Mouse (Mus musculus) layer of hippocampus, adult 2 months (tissue): ENCODE results near the gene Ermap. TPM values are rescaled to one million over a fixed set of nuclear protein-coding genes. Genes with fewer than 3 reads are reported as not detected.
A peak's percentile ranks its signal among the peaks of the same experiment; 100 is the strongest.

Source experiments
- DNase-seq, 2 experiments: peaks; one replicate each; pipeline ENCODE4 v3.0.0; 2022; ENCODE audit warnings: low spot score in 2 of 2
- H3K27ac ChIP-seq: fragments of 200-600 bp; 2 replicates; pipeline ENCODE4 v1.8.1; 2022
- H3K4me3 ChIP-seq: fragments of 200-600 bp; 2 replicates; pipeline ENCODE4 v1.8.1; 2022; ENCODE audit warnings: mild to moderate bottlenecking
- CTCF ChIP-seq: fragments of 200-600 bp; conservative IDR thresholded peaks from 2 replicates; pipeline ENCODE4 v1.8.1; 2022; ENCODE audit warnings: antibody characterized with exemption, mild to moderate bottlenecking, moderate library complexity
- total RNA-seq, 2 experiments: library from RNA; stranded (reverse); gene quantifications; 2 replicates each; pipeline ENCODE4 v1.2.3; 2021

Gene Ermap
- total RNA-seq, 2 experiments from 2014 or later, result 0.32 to 0.44 TPM

GRCm38 (mm10) chr4:119198105-119198504 lies 8.3 kb upstream of the Ermap start:
- DNase-seq, result no peak
- H3K4me3 ChIP-seq, result no peak overlapping the region
- H3K27ac ChIP-seq, result no peak overlapping the region
- TF ChIP-seq CTCF, result no peak

DNA sequence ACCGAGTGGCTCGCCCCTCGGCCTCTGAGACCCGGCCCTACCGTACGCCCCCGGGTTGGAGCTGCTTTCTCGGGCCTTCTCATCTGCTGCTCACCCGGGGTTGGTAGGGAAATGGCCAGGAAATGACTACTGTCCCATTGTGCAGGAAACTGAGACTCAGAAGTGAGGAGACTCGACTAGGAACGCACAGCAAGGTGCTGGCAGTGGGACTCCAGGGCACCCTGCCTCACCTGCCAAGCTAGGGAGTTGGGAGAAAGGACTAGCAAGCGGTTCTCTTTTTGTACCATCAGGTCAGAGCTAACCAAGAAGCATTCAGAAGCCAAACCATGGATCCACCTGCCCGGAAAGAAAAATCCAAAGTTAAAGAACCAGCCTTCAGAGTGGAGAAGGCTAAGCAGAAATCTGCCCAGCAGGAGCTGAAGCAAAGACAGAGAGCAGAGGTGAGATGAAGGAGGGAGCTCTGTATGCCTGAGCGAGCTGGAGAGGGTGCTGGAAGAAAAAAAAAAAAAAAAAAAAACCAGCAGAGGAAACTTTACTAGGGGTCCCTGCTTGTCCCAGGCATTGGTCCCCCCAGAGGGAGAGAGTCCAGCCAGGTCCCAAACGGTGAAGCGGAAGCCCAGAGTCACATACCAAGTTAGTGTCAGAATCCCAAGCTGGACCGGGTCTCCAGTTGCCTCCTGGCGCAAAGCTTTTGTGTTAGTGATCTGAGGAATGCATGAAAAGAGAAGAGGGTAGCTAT lies 5.9 kb upstream of the Ermap start:
- peak overlapping the region; percentile 84 for H3K4me3 ChIP-seq
- no peak for DNase-seq
- H3K27ac ChIP-seq, result peak overlapping the region; percentile 68; the same call in 1 of the 2 replicates
- TF ChIP-seq CTCF, result no peak

GRCm38 (mm10) chr4:119194909-119195581 lies 5.2 kb upstream of the Ermap start, which contains the start of gene Svbp:
Gene Svbp, plus strand, starts transcription at chr4:119195306.
- DNase-seq, result peak; percentile 84 to 87
- peak within 1 kb of the TSS; percentile 68; the same call in 1 of the 2 replicates for H3K27ac ChIP-seq
- H3K4me3 ChIP-seq, result peak within 1 kb of the TSS; percentile 84
- TF ChIP-seq CTCF, result no peak

DNA sequence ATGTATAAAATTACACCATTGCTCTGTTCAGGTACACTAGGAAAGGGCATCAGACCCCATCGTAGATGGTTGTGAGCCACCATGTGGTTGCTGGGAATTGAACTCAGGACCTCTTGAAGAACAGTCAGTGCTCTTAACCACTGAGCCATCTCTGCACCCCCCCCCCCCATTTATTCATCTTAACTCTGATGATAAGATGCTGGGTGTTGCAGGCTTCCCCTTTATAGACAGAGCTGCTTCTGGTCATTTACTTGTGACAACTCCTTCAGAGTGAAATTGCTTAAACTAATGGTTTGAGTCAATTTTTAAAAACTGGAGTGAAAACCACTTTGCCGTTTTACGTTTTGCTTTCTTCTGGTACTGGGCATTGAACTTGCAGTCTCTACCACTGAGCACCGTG lies 2.9 kb upstream of the Ermap start:
- Histone ChIP-seq H3K27ac (no peak overlapping the region), H3K4me3 (no peak overlapping the region)
- no peak for DNase-seq
- TF ChIP-seq CTCF, result no peak

- no peak for TF ChIP-seq CTCF
- DNase-seq, result no peak
- Histone ChIP-seq H3K27ac (no peak overlapping the region), H3K4me3 (no peak overlapping the region)
Observed at GRCm38 (mm10) chr4:119191273-119191672, 1.5 kb upstream of the Ermap start.

DNA sequence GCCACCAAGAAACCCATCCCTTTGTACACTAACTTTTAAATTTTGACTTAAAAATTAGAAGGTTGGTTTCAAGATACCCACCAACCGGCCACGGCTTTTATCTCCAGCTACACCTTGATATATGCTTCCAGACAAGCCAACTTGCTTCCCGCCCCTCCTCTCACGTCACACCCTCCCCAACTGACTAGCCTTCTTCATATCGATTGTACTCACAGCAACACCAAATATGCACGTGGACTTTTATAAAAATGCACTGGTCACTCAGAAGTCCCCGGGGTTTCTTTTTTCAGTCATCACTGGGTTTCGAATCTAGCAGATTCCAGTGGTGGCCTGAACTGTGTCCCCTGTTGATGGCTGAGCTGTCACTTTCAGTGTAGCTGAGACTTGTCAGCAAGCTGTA lies 807 bp upstream of the Ermap start:
- TF ChIP-seq CTCF, result no peak
- no peak for DNase-seq
- H3K27ac ChIP-seq, result no peak overlapping the region
- H3K4me3 ChIP-seq, result no peak overlapping the region

GRCm38 (mm10) chr4:119189392-119189791 lies 419 bp downstream of the Ermap start:
- Histone ChIP-seq H3K4me3 (no peak overlapping the region), H3K27ac (no peak overlapping the region)
- no peak for DNase-seq
- TF ChIP-seq CTCF, result no peak

DNA sequence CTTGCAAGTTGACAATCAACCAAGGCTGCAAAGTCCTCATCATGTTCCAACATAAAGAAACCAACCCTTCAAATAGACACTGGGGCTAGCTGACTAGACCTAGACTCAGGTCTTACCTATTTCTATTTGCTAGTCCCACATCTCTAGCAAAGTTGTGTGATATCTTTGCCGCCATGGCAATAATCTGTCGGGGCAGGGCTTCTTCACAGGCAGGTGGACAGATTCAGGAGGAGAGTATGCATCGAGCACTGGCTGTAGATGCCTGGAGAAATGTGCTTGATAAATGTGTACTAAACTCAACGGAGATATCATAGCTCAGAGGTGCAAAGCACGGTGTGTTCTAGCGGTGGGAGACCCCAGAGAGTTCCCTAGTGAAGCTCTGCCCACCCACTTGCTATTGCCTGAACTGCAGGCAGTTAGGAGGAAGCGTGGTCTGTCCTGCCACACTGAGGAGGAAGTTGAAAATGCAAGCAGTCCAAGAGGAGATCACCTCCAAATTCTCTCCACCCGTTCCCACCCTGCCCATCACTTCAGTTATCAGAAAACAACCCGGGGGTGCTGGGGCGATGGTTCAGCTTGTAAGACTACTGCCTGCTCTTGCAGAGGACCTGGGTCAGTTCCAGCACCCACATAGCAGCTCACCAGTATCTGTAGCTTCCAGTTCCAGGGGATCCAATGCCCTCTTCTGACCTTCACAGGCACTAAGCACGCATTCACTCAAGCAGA lies 1.6 kb downstream of the Ermap start:
- no peak for DNase-seq
- Histone ChIP-seq H3K27ac (no peak overlapping the region), H3K4me3 (no peak overlapping the region)
- peak; percentile 61 for TF ChIP-seq CTCF

GRCm38 (mm10) chr4:119185771-119186170 lies 4.0 kb downstream of the Ermap start:
- TF ChIP-seq CTCF, result no peak
- Histone ChIP-seq H3K27ac (no peak overlapping the region), H3K4me3 (no peak overlapping the region)

DNA sequence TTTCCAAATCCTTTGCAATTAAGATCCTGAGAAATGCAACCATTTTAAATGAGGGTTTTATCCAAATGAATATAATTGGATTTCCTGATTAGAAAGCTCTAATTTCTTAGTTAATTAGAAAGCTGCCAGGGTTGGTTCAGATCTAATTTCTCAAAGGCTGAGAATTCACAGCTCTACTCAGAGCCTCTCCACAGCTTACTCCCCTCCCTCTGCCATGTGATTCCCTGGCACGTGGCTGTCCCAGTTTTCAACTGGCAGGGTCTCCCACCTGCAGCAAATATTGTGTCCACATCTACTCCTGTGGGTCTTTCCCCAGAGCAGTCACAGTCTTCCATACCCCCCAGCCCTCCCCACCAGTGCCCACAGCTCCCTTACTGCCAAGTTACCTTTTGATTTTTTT lies 6.3 kb downstream of the Ermap start:
- H3K27ac ChIP-seq, result no peak overlapping the region
- no peak for DNase-seq
- no peak overlapping the region for H3K4me3 ChIP-seq
- TF ChIP-seq CTCF, result no peak

More at GRCm38 (mm10) chr4:119185771-119186170, 4.0 kb downstream of the Ermap start:
- no peak for DNase-seq

- DNase-seq, result no peak
- TF ChIP-seq CTCF, result no peak
- Histone ChIP-seq H3K27ac (peak overlapping the region; percentile 18; the same call in 1 of the 2 replicates), H3K4me3 (no peak overlapping the region)
Observed at GRCm38 (mm10) chr4:119181456-119181855, 8.4 kb downstream of the Ermap start.

DNA sequence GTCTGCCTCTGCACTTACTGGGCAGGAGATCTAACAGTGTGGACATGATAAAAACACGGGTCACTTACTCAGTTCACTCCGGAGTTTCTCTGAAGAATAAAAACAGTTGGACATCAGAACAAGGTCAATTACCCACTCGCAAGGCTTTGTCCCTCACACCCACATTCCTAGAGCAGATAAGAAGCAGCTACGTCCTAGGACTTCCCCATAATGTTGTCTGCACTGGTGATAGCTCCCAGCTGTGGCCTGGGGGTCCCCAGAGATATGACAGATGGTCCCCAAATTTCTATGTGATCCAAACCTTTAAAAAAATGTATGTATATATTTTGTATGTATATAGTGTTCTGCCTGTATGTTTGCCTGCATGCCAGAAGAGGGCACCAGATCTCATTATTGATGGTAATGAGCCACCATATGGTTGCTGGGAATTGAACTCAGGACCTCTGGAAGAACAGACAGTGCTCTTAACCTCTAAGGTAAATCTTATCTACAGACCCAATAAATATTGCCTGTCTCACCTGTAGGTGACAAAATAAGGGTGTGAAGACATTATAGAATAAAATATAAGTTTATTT lies 9.6 kb downstream of the Ermap start:
- no peak for DNase-seq
- H3K4me3 ChIP-seq, result no peak overlapping the region
- no peak overlapping the region for H3K27ac ChIP-seq
- TF ChIP-seq CTCF, result peak; percentile 50

- Histone ChIP-seq H3K4me3 (no peak overlapping the region), H3K27ac (no peak overlapping the region)
- DNase-seq, result no peak
- TF ChIP-seq CTCF, result no peak
Observed at GRCm38 (mm10) chr4:119178331-119178730, 11.5 kb downstream of the Ermap start.
